Mouse (Mus musculus) adrenal gland, postnatal 10 days (tissue): ENCODE data around the gene Trim60. TPM values are rescaled to one million over a fixed set of nuclear protein-coding genes. Genes with fewer than 3 reads are reported as not detected.
"Not testable (repeated sequence)": the region's sequence is repeated elsewhere in the genome, so short reads cannot be mapped to it uniquely, and the experiment has no call there.

Experiments used
- DNase-seq: peaks from one replicate; pipeline ENCODE4 v3.0.0; 2021; ENCODE audit warnings: mixed read lengths
- long read RNA-seq, 2 experiments: library from polyadenylated mRNA; stranded (forward); transcript quantifications; one replicate each; pipeline ENCODE4 v2.0.0; 2021
- total RNA-seq, 2 experiments: library from RNA; stranded (reverse); gene quantifications; 2 replicates each; pipeline ENCODE4 v1.2.3; 2021

Gene Trim60
- not detected for total RNA-seq
- long read RNA-seq, experiment 1, result 0 reads
- long read RNA-seq, experiment 2, result 0 reads

DNA sequence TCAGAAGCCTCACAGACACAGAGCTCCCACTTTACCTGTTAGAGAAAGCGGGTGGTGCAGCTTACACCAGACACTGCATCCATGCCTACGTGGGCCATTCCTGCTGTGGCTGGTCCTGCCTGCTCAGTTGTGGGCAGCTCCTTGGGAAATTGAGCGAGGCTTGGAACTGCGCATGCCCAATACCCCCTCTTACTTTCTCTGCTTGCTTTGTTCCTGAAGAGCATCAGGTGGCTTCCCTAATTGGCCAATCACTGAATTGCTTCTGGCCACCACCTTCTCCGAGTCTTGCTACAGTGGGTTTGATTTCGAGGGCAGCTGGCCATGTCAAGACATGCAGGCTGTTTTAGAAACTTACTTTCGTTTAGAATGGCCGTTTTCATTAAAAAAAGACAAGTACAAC is at the start of gene Trim60, which contains the start of gene Trim61:
Gene Trim60, minus strand, starts transcription at position 162 of the 400 bp plus-strand sequence.
Gene Trim61, minus strand, starts transcription at position 101 of the 400 bp plus-strand sequence.
- no peak for DNase-seq

DNA sequence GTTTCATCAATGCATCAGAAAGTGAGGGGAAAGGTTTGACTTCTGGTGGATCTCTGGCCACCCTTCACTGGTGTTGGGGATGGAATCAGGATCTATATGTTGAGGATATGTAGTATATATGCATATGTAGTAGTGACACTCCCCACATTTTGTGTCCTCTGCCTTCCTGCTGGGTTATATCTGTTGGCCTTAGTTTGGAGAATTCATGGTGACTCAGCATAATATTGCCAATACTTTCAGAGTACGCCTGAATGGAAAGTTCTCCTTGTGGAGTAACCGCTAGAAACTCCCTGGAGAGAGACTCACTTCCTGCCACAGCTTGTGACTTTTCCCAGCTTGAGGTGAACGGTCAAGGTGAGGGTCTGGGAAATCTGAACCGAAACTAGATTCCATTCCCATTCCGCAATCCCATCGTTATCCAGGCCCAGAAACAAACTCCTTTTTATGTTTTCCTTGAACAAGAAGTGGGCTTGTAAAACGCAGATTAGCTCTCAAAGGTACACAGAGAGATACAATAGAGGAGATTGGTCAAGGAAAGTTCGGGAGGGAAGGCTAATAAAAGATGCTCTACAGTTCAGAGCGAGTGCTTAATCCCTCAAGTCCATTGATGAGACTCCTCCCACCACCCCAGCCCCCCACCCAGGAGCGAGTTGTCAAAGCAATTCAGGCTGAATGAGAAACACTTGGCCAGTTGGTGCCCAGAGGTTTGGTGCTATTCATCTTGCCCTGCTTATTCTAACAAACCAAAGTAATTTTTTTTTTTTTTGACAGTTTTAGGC is 49.5 kb upstream of the Trim60 start:
- DNase-seq, result peak; percentile 13

GRCm38 (mm10) chr8:65067031-65067430 is 48.6 kb upstream of the Trim60 start:
- no peak for DNase-seq

- DNase-seq, result no peak
These were observed 47.2 kb upstream of the Trim60 start for GRCm38 (mm10) chr8:65065622-65066021.

DNA sequence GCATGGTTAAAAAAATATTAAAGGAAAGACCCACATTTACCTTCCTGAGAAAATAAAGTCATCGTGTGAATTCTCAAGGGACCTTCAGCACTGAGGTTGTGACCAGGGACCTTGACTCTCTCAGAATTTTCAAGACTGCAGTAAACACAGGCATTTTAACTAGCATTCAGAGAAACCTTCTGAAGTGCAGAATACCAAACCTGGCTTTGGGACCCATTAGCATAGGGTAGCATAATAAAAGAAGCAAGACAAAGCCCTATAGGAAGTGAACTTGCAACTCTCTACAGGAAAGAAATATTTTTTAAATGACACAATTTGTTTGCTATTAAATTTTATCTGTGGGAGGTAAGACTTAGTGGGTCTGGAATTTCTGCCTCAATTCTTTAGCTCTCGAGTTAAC is 45.7 kb upstream of the Trim60 start:
- no peak for DNase-seq

- DNase-seq, result no peak
These were observed 43.8 kb upstream of the Trim60 start for GRCm38 (mm10) chr8:65062195-65062594.

- DNase-seq, result no peak
These were observed 38.3 kb upstream of the Trim60 start for GRCm38 (mm10) chr8:65056722-65057121.

- DNase-seq, result no peak
These were observed 35.6 kb upstream of the Trim60 start for GRCm38 (mm10) chr8:65053968-65054367.

- no peak for DNase-seq
These were observed 35.2 kb upstream of the Trim60 start for GRCm38 (mm10) chr8:65053554-65053953.

- no peak for DNase-seq
These were observed 29.4 kb upstream of the Trim60 start for GRCm38 (mm10) chr8:65047801-65048200.

DNA sequence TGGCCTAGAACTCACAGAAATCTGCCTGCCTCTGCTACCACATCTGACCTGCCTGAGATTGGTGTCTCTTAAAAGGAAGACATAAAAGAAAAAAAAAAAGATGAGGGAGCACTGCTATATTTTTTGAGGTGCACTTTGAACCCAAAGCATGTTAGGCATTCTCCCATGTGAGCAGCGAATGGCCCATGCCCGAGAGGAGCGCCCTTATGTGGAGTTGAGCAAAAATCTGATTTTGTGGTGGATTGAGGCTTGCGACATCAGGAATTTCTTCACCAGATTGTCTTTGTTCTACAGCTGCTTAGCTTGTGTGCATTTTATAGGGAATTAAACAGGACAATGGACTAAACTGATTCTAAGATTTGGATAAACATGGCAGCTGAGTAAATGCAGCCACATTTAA is 28.8 kb upstream of the Trim60 start:
- no peak for DNase-seq

DNA sequence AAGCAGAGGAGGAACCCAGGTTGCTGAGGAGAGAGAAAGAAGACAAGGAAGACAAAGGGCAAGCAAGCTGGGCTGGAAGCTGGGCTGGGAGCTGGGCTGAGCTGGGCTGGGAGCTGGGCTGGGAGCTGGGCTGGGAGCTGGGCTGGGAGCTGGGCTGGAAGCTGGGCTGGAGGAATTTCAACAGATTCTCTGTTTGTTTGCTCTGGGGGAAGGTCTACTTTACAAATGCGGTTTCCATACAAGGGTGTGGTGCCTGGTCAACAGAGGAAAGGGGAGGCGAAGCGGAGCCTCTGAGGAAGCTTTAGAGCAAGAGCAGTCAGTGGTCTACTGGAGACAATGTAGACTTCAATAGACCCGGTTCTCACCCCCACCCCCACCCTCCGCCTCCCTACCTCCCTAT is 28.2 kb upstream of the Trim60 start:
- no peak for DNase-seq

DNA sequence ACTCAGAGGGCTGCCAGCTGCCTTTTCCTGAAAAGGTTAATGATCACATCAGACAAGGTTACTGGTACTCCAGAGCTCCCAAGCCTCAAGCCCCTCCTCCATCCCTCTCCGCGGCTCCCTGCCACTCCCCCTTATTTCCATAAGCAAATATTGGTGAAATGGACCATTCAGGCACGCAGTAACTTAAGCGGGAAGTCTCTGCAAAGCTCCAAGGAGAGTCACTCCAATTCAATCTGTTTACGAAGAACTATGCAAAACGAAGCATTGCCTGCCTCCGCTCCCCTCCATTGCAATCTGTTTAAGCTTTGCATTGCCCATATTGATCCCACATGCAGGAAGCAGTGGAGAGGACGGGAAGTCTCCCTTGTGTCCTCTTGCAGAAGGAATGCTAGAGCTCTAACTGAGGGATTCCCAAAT is 18.7 kb upstream of the Trim60 start, which contains the start of gene Apela:
Gene Apela, minus strand, starts transcription at position 220 of the 417 bp plus-strand sequence.
- DNase-seq, result peak; percentile 32

GRCm38 (mm10) chr8:65034136-65034535 is 15.8 kb upstream of the Trim60 start:
- no peak for DNase-seq

GRCm38 (mm10) chr8:65033056-65033455 is 14.7 kb upstream of the Trim60 start:
- no peak for DNase-seq

- no peak for DNase-seq
These were observed 13.7 kb upstream of the Trim60 start for GRCm38 (mm10) chr8:65032107-65032506.

GRCm38 (mm10) chr8:65030735-65031485 is 12.5 kb upstream of the Trim60 start:
- no peak for DNase-seq

GRCm38 (mm10) chr8:65029776-65030175 is 11.4 kb upstream of the Trim60 start:
- no peak for DNase-seq

GRCm38 (mm10) chr8:65028959-65029686 is 10.7 kb upstream of the Trim60 start:
- no peak for DNase-seq

GRCm38 (mm10) chr8:65022485-65022884 is 4.1 kb upstream of the Trim60 start:
- DNase-seq, result peak; percentile 79

DNA sequence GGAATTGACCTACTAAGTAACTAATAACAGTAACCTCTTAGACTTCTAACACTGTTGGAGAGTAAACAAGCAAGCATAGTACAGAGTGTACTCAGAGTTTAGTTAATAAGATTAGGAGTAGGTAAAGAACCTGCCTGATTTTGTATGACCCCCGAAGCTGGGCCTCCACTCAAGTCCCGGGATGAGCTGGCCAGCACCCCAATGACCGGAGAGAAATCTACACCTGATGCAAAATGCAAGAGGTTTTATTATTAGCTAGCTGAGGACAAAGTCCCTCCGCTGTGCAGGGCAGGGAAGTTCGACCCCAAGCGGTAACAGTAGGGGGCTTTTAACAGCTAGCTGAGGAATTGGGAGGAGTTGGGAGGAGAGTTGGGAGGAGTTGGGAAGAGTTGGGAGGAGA is 10.8 kb downstream of the Trim60 start:
- not testable (repeated sequence) for DNase-seq

GRCm38 (mm10) chr8:64998806-64999365 is 19.5 kb downstream of the Trim60 start:
- DNase-seq, result no peak
